Mouse (Mus musculus) gastrocnemius, postnatal 4 days (tissue): ENCODE measurements around the gene Grin3b. TPM values are rescaled to one million over a fixed set of nuclear protein-coding genes. Genes with fewer than 3 reads are reported as not detected.

Source experiments
- total RNA-seq, 2 experiments: library from RNA; stranded (reverse); gene quantifications; 2 replicates each; pipeline ENCODE4 v1.2.3; 2021

Grin3b gene
- total RNA-seq, 2 experiments from 2014 or later = 0.10 to 0.27 TPM

Other genes with a start within 250 kb of the Grin3b start
- gene Polrmt, start 224.1 kb upstream of the Grin3b start, total RNA-seq = 10 to 100 TPM; 25.5 to 27.8 TPM
- not detected for gene Fgf22, start 215.6 kb upstream of the Grin3b start, total RNA-seq
- 10 to 100 TPM; 45.0 to 52.5 TPM for gene Rnf126, start 203.8 kb upstream of the Grin3b start, total RNA-seq
- gene Fstl3, start 193.4 kb upstream of the Grin3b start, total RNA-seq = 1 to 10 TPM; 1.1 to 2.1 TPM
- gene Prss57, start 179.8 kb upstream of the Grin3b start, total RNA-seq = not detected
- gene Palm, start 177.1 kb upstream of the Grin3b start, total RNA-seq = 10 to 100 TPM; 42.1 to 50.8 TPM
- gene Misp, start 149.7 kb upstream of the Grin3b start, total RNA-seq = under 1 TPM in 1 of 2 experiments, not detected in 1; 0.42 TPM
- 100 to 1,000 TPM; 167 to 170 TPM for gene Ptbp1, start 116.3 kb upstream of the Grin3b start, total RNA-seq
- under 1 TPM in 1 of 2 experiments, not detected in 1; 0.47 TPM for gene Prtn3, start 96.2 kb upstream of the Grin3b start, total RNA-seq
- 1 to 10 TPM; 1.2 to 1.3 TPM for gene Plppr3, start 96.1 kb upstream of the Grin3b start, total RNA-seq
- under 1 TPM in 1 of 2 experiments, not detected in 1; 0.29 TPM for gene Elane, start 84.5 kb upstream of the Grin3b start, total RNA-seq
- gene Cfd, start 79.9 kb upstream of the Grin3b start, total RNA-seq = 100 to 1,000 TPM in 1 of 2 experiments, 10 to 100 TPM in 1; 85.8 to 154 TPM
- 10 to 100 TPM; 39.4 to 41.1 TPM for gene Med16, start 61.8 kb upstream of the Grin3b start, total RNA-seq
- gene Gm26602, start 59.9 kb upstream of the Grin3b start, total RNA-seq = not detected
- gene Kiss1r, start 53.7 kb upstream of the Grin3b start, total RNA-seq = under 1 TPM; 0.41 to 0.56 TPM
- 100 to 1,000 TPM in 1 of 2 experiments, 10 to 100 TPM in 1; 97.9 to 102 TPM for gene R3hdm4, start 49.5 kb upstream of the Grin3b start, total RNA-seq
- 1 to 10 TPM; 4.5 to 4.9 TPM for gene Arid3a, start 43.7 kb upstream of the Grin3b start, total RNA-seq
- 10 to 100 TPM; 27.7 to 28.3 TPM for gene Wdr18, start 10.6 kb upstream of the Grin3b start, total RNA-seq
- 100 to 1,000 TPM; 109 to 119 TPM for gene Tmem259, start 13.6 kb downstream of the Grin3b start, total RNA-seq
- gene Cnn2, start 17.9 kb downstream of the Grin3b start, total RNA-seq = 10 to 100 TPM; 51.0 to 55.0 TPM
- 1 to 10 TPM; 4.8 to 4.9 TPM for gene Abca7, start 25.8 kb downstream of the Grin3b start, total RNA-seq
- 1 to 10 TPM; 4.0 to 4.7 TPM for gene Arhgap45, start 45.9 kb downstream of the Grin3b start, total RNA-seq
- 10 to 100 TPM; 77.3 to 77.7 TPM for gene Polr2e, start 69.1 kb downstream of the Grin3b start, total RNA-seq
- gene Gpx4, start 76.5 kb downstream of the Grin3b start, total RNA-seq = 100 to 1,000 TPM; 339 to 434 TPM
- gene Sbno2, start 134.9 kb downstream of the Grin3b start, total RNA-seq = 10 to 100 TPM; 13.0 to 13.6 TPM
- 100 to 1,000 TPM; 116 to 125 TPM for gene Stk11, start 145.1 kb downstream of the Grin3b start, total RNA-seq
- gene Atp5d, start 167.9 kb downstream of the Grin3b start, total RNA-seq = 100 to 1,000 TPM; 522 to 564 TPM
- 1 to 10 TPM; 2.2 to 2.7 TPM for gene Cbarp, start 170.1 kb downstream of the Grin3b start, total RNA-seq
- 10 to 100 TPM; 67.7 to 74.0 TPM for gene Midn, start 177.6 kb downstream of the Grin3b start, total RNA-seq
- 100 to 1,000 TPM; 107 to 153 TPM for gene Cirbp, start 195.3 kb downstream of the Grin3b start, total RNA-seq
- 1 to 10 TPM; 3.4 to 3.8 TPM for gene 1600002K03Rik, start 202.2 kb downstream of the Grin3b start, total RNA-seq
- gene Efna2, start 208.8 kb downstream of the Grin3b start, total RNA-seq = 1 to 10 TPM; 3.5 to 3.7 TPM